Mouse (Mus musculus): ENCODE measurements around the gene Slc7a15.
"Not testable (repeated sequence)": the region's sequence is repeated elsewhere in the genome, so short reads cannot be mapped to it uniquely, and the experiment has no call there.

Slc7a15 gene

GRCm38 (mm10) chr12:8598966-8599365 is at the start of gene Slc7a15:
Gene Slc7a15 (minus strand): TSS chr12:8599066.
- DNase-seq (ENCODE audit: low spot score), result not testable (repeated sequence)

GRCm38 (mm10) chr12:8648211-8648610 is 49.3 kb upstream of the Slc7a15 start:
- not testable (repeated sequence) for DNase-seq (ENCODE audit: low spot score)

DNA sequence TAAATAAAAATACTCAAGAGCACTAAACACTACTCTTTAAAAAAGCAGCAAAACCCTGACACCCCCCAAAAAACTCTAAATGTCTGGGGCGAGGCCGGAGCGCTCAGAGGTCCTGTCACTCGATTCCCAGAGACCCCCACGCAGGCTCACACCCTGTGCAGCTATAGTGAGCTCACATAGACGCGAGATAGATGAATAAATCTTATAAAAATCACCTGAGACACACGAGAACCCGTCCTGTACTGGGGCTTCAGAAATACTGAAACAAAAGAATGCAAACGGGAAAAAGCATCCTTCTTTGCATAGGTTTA is 42.5 kb upstream of the Slc7a15 start:
- DNase-seq (ENCODE audit: low spot score), result peak; percentile 51

DNA sequence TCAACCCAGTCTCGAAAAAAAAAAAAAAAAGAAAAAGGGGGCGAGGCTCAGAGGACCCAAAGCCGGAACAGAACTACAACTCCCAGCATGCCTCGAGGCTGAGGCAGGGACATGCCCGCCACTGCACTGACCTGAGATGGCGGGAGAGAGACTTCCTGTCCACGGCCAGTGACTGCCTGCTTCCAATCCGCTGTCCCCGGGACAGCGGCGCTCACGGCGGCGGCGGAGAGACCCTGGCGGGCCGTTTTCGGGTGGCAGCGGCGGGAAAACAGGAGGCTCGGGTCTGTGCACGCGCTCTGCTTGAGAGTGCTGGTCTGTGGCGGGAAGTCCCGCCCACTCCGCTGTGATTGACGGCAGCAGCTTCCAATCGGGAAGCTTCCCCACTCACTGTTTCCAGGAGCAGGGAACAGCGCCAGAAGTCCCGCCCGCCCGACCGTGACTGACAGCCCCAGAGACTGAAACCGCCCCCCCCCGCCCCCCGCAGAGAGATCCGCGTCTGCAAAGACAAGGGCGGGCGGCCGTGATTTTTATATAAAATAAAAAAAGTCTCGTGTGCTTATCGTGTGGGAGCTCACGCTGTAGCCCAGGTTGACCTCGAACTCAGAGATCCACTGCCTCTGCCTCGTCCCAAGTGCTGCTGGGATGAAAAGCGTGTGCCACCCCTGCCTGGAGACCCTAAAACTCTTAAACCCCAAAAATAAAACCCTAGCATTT is 42.0 kb upstream of the Slc7a15 start:
- peak; percentile 95 for DNase-seq (ENCODE audit: low spot score)

DNA sequence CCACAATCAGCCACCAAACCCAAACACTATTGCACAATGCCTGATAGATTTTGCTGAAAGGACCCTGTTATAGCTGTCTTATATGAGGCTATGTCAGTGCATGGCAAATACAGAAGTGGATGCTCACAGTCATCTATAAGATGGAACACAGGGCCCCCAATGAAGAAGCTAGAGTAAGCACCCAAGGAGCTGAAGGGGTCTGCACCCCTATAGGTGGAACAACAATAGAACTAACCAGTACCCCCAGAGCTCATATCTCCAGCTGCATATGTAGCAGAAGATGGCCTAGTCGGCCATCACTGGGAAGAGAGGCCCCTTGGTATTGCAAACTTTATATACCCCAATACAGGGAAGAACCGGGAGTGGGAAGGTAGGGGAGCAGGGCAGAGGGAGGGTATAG is 41.3 kb upstream of the Slc7a15 start:
- DNase-seq (ENCODE audit: low spot score), result not testable (repeated sequence)

DNA sequence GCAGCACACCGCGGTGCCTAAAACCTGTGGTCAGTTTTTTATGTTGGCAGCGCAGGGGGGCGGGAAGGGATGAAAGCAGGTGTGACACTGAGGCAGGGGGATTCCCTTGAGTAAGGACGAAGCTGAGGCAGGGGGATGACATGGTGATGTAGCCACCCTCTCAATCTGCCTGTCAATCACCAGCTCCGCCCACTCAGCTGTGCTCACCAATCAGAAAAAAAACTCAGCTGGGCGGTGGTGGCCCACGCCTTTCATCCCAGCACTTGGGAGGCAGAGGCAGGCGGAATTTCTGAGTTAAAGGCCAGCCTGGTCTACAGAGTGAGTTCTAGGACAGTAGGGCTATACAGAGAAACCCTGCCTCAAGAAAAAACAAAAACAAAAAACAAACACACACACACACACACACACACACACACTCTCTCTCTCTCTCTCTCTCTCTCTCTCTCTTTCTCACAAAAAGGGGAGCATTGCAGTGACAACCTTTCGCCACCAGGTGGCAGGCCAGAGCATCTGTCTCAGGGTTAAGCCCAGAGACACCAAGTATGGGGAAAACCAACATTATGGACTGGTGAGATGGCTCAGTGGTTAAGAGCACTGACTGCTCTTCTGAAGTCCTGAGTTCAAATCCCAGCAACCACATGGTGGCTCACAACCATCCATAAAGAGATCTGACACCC is 39.7 kb upstream of the Slc7a15 start:
- peak; percentile 84 for DNase-seq (ENCODE audit: low spot score)

- peak; percentile 34 for DNase-seq (ENCODE audit: low spot score)
These were observed 38.1 kb upstream of the Slc7a15 start for GRCm38 (mm10) chr12:8636945-8637344.

GRCm38 (mm10) chr12:8635546-8635945 is 36.7 kb upstream of the Slc7a15 start:
- DNase-seq (ENCODE audit: low spot score), result no peak

GRCm38 (mm10) chr12:8634306-8634705 is 35.4 kb upstream of the Slc7a15 start:
- DNase-seq (ENCODE audit: low spot score), result no peak

DNA sequence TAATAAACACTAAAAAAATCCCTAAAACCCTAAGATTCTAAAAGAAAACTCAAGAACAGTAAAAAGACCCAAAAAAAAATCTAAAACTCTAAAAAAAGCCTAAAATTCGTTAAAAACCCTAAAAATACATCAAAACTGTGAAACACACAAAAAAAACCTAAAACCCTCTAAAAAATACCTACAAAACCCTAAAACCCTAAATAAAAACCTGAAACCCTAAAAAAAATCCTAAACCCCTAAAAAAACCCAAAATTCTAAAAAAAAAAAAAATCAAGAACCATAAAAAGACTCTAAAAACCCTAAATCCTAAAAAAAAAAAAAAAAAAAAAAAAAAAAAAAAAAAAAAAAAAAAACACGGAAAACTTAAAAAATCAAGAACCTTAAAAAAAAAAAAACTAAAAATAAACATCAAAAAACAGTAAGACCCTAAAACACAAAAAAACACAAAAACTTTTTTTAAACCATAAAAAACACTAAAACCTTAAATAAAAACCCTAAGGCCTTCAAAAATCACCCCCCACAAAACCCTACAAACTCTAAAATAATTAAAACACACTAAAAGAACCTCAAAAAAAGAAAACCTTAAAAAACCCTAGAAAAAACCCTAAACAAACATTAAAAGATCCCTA is 34.0 kb upstream of the Slc7a15 start:
- DNase-seq (ENCODE audit: low spot score), result no peak

- DNase-seq (ENCODE audit: low spot score), result no peak
These were observed 32.8 kb upstream of the Slc7a15 start for GRCm38 (mm10) chr12:8631691-8632090.

- DNase-seq (ENCODE audit: low spot score), result no peak
These were observed 30.7 kb upstream of the Slc7a15 start for GRCm38 (mm10) chr12:8629537-8629936.

DNA sequence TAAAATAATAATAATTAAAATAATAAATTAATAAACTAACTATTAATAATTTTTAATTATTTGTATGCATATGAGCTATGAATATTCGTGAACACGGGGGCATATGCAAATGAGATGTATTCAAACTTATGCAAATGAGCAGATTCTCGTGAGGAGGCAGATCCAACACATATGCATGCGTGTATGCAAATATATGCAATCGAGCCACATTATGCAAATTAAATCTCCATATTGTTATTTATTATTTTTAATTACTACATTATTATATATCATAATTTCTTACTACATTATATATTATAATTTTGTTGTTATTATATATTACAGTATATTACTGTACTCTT is 21.8 kb upstream of the Slc7a15 start:
- no peak for DNase-seq (ENCODE audit: low spot score)

GRCm38 (mm10) chr12:8619827-8620677 is 21.2 kb upstream of the Slc7a15 start:
- DNase-seq (ENCODE audit: low spot score), result no peak

- no peak for DNase-seq (ENCODE audit: low spot score)
These were observed 19.4 kb upstream of the Slc7a15 start for GRCm38 (mm10) chr12:8618271-8618670.

DNA sequence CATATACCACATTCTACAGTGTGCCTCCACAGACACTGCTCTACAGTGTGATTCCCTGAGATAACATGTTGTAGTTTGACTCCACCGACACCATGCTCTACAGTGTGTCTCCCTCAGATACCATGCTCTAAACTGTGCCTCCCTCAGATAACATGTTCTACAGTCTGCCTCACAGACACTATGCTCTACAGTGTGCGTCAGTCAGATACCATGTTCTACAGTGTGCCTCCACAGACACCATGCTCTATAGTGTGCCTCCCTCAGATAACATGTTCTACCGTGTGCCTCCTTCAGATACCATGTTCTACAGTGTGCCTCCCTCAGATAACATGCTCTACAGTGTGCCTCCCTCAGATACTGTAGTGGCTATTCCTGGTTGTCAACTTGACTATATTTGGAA is 10.2 kb upstream of the Slc7a15 start:
- DNase-seq (ENCODE audit: low spot score), result no peak

DNA sequence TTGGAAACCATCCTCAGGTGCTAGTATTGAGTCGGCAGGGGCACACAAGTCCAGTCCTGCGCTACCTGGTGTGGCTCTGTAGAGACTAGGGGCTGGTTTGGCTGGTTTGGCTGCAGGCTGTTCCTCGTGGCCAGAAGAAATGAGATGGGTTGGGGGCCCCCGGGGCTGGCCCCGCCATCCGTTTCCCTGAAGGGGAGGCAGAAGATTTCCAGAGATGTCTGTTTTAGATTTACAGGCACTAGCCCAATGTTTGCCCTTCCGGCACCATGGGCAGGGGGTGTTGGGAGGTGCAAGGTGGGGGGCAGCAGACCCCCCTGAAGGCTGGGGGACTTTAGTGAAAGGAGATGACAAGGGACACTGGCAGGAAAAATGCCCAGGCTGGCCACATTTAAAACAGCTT is 3.3 kb downstream of the Slc7a15 start:
- no peak for DNase-seq (ENCODE audit: low spot score)

GRCm38 (mm10) chr12:8591326-8591725 is 7.5 kb downstream of the Slc7a15 start:
- DNase-seq (ENCODE audit: low spot score), result not testable (repeated sequence)

GRCm38 (mm10) chr12:8573405-8573804 is 25.5 kb downstream of the Slc7a15 start:
- no peak for DNase-seq (ENCODE audit: low spot score)

DNA sequence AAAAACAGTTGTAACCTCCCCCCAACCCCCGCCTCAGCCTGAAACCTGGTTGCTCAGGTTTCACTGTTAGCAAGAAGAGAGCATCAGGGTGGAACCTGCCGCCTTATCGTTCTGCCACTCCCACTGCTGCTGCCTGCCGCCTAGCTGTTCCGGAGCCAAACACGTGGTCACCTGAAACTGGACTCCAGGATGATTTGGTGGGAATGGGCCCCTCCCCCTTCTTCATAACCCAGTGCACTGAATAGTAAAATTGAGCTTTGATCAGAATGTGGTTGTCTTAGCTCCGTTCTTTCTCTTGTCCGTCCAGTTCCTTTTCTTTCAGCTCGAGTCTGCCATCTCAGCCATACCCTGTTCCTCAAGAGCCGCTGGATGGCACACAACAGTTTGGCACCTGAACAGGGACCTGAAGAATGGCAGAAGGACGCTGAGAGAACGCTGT is 26.9 kb downstream of the Slc7a15 start:
- DNase-seq (ENCODE audit: low spot score), result not testable (repeated sequence)

GRCm38 (mm10) chr12:8571287-8571902 is 27.5 kb downstream of the Slc7a15 start:
- DNase-seq (ENCODE audit: low spot score), result not testable (repeated sequence)

DNA sequence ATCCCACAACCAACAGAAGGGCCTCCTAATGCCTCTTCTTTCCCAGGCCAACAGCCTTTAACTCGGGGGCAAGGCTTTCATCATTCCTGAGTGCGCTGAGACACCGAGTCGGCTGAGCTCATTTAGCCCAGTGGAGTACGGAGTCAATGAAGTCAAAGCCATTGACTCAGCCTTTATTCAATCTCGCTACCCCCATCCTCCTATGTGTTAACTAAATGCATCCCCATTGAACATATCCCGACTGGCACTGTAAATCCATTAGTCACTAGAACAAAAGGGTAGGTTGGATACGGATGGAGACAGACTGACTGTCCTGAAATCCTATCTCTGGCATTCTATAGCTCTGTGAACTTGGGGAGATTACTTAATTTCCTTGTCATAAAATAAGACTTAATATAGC is 36.7 kb downstream of the Slc7a15 start:
- DNase-seq (ENCODE audit: low spot score), result not testable (repeated sequence)

Measured in embryo, embryonic 10.5 days (tissue).